Mouse (Mus musculus): Measurements from ENCODE around the gene Gm49711.
A peak's percentile ranks its signal among the peaks of the same experiment; 100 is the strongest.
"Not testable (repeated sequence)": the region's sequence is repeated elsewhere in the genome, so short reads cannot be mapped to it uniquely, and the experiment has no call there.

The Gm49711 gene

DNA sequence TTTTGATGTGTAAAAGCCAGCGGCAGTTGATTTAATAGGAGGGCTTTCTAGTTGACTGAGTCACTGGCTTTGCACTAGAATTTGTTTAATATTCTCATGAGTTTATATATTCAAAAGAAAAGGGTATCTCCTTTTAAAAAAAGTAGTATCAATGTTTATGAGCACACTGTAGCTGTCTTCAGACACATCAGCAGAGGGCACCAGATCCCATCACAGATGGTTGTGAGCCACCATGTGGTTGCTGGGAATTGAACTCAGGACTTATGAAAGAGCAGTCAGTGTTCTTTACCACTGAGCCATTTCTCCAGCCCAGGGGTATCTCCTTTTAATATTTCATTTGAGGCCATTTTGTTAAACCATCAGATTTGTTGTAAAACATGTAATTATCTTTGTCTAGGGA lies 4.7 kb downstream of the Gm49711 start:
- DNase-seq (ENCODE audit: low spot score), result no peak

- no peak for DNase-seq (ENCODE audit: low spot score)
Observed at GRCm38 (mm10) chr16:92064801-92065200, 6.7 kb downstream of the Gm49711 start.

- DNase-seq (ENCODE audit: low spot score), result no peak
Observed at GRCm38 (mm10) chr16:92070338-92070737, 12.2 kb downstream of the Gm49711 start.

GRCm38 (mm10) chr16:92076797-92077196 lies 18.7 kb downstream of the Gm49711 start:
- DNase-seq (ENCODE audit: low spot score), result no peak

- no peak for DNase-seq (ENCODE audit: low spot score)
Observed at GRCm38 (mm10) chr16:92083771-92084453, 25.8 kb downstream of the Gm49711 start.

- no peak for DNase-seq (ENCODE audit: low spot score)
Observed at GRCm38 (mm10) chr16:92089225-92089624, 31.1 kb downstream of the Gm49711 start.

DNA sequence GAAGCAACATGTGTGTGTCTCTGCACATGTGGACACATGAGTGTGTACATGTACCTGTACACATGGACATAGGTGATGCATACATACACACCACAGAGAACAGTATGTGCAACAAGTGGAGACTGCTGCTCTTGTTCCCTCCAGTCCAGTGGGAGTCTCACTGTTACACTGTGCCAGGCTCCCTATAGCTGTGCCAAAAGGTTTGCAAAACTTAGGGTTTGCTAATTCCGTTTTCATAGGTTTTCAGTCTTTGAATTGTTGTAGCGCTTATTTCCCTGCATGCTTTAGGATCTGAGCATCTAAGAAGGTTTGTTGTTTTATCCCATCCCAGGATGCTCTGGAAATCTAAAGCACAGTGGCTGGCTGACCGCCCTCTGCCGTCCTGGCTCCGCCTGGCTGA lies 33.8 kb downstream of the Gm49711 start:
- DNase-seq (ENCODE audit: low spot score), result no peak

DNA sequence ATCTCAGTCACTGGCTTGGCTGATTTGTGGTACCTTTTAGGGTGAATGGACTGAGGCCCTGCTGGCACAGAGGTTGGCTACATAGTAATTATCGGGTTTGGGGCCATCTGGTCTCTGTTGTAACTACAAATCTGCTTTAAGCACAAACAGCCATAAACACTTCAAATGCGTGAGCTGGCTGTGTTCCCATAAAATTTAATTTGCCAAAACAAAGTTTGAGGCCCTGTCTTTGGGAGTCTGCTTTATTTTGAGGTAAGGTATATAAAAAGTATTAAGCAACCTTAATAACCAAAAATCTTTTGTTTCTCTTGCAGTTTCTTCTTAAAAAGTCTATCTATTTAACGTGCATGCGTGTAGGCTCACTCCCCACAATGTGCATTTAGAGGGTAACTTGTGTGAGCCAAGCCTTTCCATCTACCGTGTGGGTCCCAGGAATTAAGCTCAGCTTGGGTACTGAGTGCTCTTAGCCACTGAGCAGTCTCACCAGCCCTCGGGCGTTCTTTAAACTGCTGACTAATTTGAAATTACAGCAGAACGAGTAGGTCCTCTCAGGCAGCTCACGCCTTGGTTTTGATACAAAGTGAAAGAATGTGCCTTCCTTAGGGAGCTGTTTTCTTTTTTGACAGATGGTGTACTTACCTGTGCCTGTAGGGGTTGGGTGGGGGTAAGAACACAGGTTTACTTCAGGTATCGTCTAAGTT lies 40.4 kb downstream of the Gm49711 start:
- no peak for DNase-seq (ENCODE audit: low spot score)

DNA sequence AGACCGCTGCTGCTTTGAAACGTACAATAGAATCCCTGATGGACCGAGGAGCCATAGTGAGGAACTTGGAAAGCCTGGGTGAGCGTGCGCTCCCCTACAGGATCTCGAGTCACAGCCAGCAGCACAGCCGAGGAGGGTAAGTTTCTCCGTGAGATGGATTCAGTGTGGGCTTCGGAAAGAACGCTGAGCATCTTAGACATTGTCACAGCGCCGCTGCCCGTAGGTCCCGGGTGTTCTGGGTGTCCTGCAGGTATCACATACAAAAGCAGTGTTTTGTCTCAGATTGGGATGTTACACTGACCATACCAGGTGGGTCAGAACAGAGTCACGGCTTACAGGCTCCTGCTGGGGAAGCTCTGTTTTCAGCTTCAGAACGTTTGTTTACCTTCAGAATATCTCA lies 41.5 kb downstream of the Gm49711 start:
- no peak for DNase-seq (ENCODE audit: low spot score)

DNA sequence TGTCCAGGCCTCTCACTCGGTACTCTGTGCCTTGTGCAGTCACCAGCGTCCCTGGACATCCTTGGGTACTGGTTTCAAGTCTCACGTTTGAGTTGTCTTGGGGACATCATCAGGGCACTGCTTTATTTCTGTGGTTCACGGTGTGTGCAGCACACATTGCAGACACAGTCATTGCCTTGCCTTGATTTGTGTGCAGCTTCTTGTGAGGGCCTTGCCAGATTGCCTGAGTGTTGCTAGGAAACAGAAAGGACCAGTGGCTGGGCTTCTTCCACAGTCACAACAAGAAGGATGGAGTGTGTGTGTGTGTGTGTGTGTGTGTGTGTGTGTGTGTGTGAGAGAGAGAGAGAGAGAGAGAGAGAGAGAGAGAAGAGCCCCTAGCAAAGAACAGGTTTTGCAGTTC lies 42.0 kb downstream of the Gm49711 start:
- no peak for DNase-seq (ENCODE audit: low spot score)

DNA sequence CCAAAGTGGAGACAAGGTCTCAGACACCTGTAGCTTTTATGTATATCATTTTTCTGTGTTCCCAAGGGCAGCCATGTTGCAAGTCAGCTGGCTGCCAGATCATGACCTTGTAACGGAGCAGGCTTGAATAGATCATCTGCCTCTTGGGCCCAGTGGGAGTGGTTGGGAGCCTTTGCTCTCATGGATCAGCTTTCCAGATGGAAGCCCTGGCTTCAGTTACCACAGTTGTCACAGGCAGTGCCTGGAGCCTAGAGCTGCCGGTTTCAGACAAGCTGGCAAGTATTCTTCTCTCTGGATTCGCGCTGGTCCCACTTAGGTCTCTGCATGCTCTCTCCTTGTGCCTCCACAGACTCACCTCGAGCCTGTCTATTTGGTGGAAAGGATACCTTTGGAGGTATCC lies 44.0 kb downstream of the Gm49711 start:
- DNase-seq (ENCODE audit: low spot score), result no peak

GRCm38 (mm10) chr16:92102931-92103330 lies 44.8 kb downstream of the Gm49711 start:
- DNase-seq (ENCODE audit: low spot score), result not testable (repeated sequence)

GRCm38 (mm10) chr16:92103572-92104331 lies 45.6 kb downstream of the Gm49711 start:
- no peak for DNase-seq (ENCODE audit: low spot score)

DNA sequence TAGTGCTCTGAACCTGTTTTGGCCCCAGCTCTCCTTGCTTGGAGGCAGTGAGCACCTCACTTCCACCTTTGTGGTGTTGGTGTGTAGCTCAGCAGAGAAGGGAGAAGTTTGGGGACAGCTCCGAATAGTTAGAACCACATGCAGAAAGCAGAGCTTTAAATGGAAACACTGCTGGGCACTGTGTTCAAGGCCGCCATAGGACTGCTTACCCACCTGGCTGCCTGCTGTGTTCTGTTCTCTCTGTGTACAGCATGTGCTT lies 46.1 kb downstream of the Gm49711 start:
- no peak for DNase-seq (ENCODE audit: low spot score)

GRCm38 (mm10) chr16:92104951-92105350 lies 46.8 kb downstream of the Gm49711 start:
- DNase-seq (ENCODE audit: low spot score), result no peak

DNA sequence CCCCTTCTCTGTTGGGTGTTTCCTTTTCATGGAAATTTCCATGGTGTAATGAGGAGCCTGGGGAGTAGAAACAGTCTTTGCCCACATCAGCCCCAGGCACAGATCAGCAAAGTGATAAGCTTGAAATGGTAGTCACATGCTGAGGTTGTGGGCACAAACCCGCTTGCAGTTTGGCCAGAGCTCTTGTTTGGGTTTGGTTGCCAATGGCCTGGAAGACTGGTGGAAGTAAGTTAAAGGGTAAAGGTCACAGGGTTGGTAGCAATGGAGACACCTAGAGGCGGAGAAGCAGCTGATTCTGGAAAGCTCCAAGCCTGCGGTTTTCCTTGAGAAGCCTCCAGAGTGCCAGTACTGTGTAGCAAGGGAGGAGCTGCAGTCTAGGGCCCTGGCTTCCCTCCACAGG lies 47.5 kb downstream of the Gm49711 start:
- no peak for DNase-seq (ENCODE audit: low spot score)

GRCm38 (mm10) chr16:92107346-92107745 lies 49.2 kb downstream of the Gm49711 start:
- DNase-seq (ENCODE audit: low spot score), result no peak

- peak; percentile 29 for DNase-seq (ENCODE audit: low spot score)
Observed at GRCm38 (mm10) chr16:92114706-92115241, 56.7 kb downstream of the Gm49711 start.

GRCm38 (mm10) chr16:92115611-92116421 lies 57.7 kb downstream of the Gm49711 start:
- DNase-seq (ENCODE audit: low spot score), result no peak

GRCm38 (mm10) chr16:92117337-92118209 lies 59.5 kb downstream of the Gm49711 start:
- no peak for DNase-seq (ENCODE audit: low spot score)

- DNase-seq (ENCODE audit: low spot score), result no peak
Observed at GRCm38 (mm10) chr16:92119013-92119515, 60.9 kb downstream of the Gm49711 start.
